Mouse (Mus musculus) MEL (cell line): Measurements from ENCODE around the gene Defb13.

ENCODE experiments used
- BHLHE40 ChIP-seq: IDR thresholded peaks from 2 replicates; pipeline ENCODE4 v1.6.1; 2012; ENCODE audit warnings: low read depth, mild to moderate bottlenecking, inconsistent platforms, low read length, improper control_type of control experiment, borderline replicate concordance
- CTCF ChIP-seq, 3 experiments: IDR thresholded peaks in 2 of 3; conservative IDR thresholded peaks in 1 of 3; 2 replicates each; pipeline ENCODE4 v1.5.1; 2011 to 2012; ENCODE audit warnings: low read length in 3 of 3, low read depth in 2 of 3, mild to moderate bottlenecking in 2 of 3, improper control_type of control experiment in 1 of 3, inconsistent platforms in 1 of 3, mixed read lengths in 1 of 3, moderate library complexity in 1 of 3; ENCODE audit not compliant: control insufficient read depth in 1 of 3, insufficient read depth in 1 of 3, poor library complexity in 1 of 3, severe bottlenecking in 1 of 3
- EP300 ChIP-seq, 2 experiments: IDR thresholded peaks; 2 replicates each; pipeline ENCODE4 v1.6.1; 2011; ENCODE audit warnings: improper control_type of control experiment in 2 of 2, low read length in 2 of 2, low read depth in 1 of 2, mild to moderate bottlenecking in 1 of 2
- MXI1 ChIP-seq: IDR thresholded peaks from 2 replicates; pipeline ENCODE4 v1.6.1; 2011; ENCODE audit warnings: mild to moderate bottlenecking, low read depth, low read length, improper control_type of control experiment
- POLR2A ChIP-seq, 2 experiments: IDR thresholded peaks; 2 replicates each; pipeline ENCODE4 v1.6.1; 2011 to 2012; ENCODE audit warnings: low read length in 2 of 2, mild to moderate bottlenecking in 2 of 2, control low read depth in 1 of 2, improper control_type of control experiment in 1 of 2, low read depth in 1 of 2, moderate library complexity in 1 of 2; ENCODE audit not compliant: control insufficient read depth in 1 of 2, insufficient read depth in 1 of 2, poor library complexity in 1 of 2
- POLR2AphosphoS5 ChIP-seq: IDR thresholded peaks from 2 replicates; pipeline ENCODE4 v1.6.1; 2012; ENCODE audit warnings: low read depth, borderline replicate concordance, mild to moderate bottlenecking, inconsistent platforms, low read length, moderate library complexity, mixed read lengths
- RAD21 ChIP-seq: IDR thresholded peaks from 2 replicates; pipeline ENCODE4 v1.6.1; 2011; ENCODE audit warnings: mild to moderate bottlenecking, low read depth, low read length, improper control_type of control experiment
- RCOR1 ChIP-seq: IDR thresholded peaks from 2 replicates; pipeline ENCODE4 v1.6.1; 2012; ENCODE audit warnings: low read depth, mild to moderate bottlenecking, inconsistent platforms, low read length, improper control_type of control experiment
- TCF12 ChIP-seq: IDR thresholded peaks from 2 replicates; pipeline ENCODE4 v1.6.1; 2014; ENCODE audit warnings: low read depth, mild to moderate bottlenecking, inconsistent platforms, low read length, improper control_type of control experiment, moderate library complexity
- USF1 ChIP-seq: IDR thresholded peaks from 2 replicates; pipeline ENCODE4 v1.6.1; 2014; ENCODE audit warnings: low read depth, mild to moderate bottlenecking, inconsistent platforms, low read length, improper control_type of control experiment, moderate library complexity

DNA sequence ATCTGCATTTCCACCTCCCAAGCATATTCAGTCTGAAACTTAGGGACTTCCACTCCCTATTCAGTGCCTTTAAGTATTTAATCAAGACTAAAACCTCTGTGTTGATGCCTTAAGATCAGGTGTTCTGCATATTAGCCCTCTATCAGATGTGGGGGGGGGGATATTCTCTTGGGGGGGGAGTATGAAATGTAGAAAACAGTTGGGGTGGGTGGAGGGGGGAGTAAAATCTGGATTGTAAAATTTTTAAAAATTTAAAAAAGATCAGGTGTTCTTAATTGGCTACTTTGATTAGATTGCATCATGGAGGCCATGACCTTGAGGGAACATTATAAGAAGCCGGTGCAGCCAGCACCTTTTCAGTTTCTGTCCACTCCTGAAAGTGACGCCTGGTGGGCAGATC lies 11.9 kb downstream of the Defb13 start, which contains the start of gene Fam90a1a:
- TF ChIP-seq EP300 (IDR thresholded peaks at IDR 0.05; ENCODE audit: low read depth in 1 of 2, low read length in 2 of 2) (no peak), USF1 (no peak), CTCF (IDR thresholded peaks at IDR 0.05 in 2 of 3, conservative IDR thresholded peaks at IDR 0.05 in 1 of 3; ENCODE audit: control insufficient read depth in 1 of 3, insufficient read depth in 1 of 3, low read depth in 2 of 3, low read length in 3 of 3, poor library complexity in 1 of 3, severe bottlenecking in 1 of 3) (no peak), TCF12 (no peak), POLR2AphosphoS5 (no peak), POLR2A (IDR thresholded peaks at IDR 0.05; ENCODE audit: control insufficient read depth in 1 of 2, insufficient read depth in 1 of 2, low read depth in 1 of 2, low read length in 2 of 2, poor library complexity in 1 of 2) (no peak), RCOR1 (no peak), MXI1 (no peak), RAD21 (no peak), BHLHE40 (no peak)
